Mouse (Mus musculus): ENCODE data around the gene Slc6a3.

DNA sequence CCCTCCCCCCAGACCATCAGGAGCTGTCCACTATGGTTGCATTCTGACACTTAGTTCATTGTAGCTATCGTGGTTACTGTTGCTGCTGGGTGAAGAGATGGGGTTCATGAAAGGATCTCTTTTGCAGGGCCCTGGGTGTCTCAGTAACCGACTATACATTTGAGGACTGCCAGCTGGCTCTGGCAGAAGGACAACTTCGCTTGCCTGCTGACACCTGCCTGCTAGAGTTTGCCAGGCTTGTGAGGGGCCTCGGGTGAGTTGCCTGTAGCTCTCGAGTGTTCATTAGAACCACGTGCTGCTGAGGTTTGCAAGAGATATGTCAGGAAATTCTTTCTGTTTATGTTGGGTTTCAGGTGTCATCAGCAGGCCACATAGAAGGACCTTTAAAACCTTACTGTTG is 26.7 kb upstream of the Slc6a3 start:
- TF ChIP-seq POLR2A (IDR thresholded peaks at IDR 0.05; ENCODE audit: insufficient read length, low read depth): no peak
- no peak for TF ChIP-seq USF1 (IDR thresholded peaks at IDR 0.05; ENCODE audit: low read depth)
- TF ChIP-seq TCF3 (IDR thresholded peaks at IDR 0.05; ENCODE audit: insufficient read length, low read depth): no peak
- no peak for TF ChIP-seq E2F4 (IDR thresholded peaks at IDR 0.05; ENCODE audit: insufficient read depth)
- no peak for TF ChIP-seq POLR2AphosphoS2 (IDR thresholded peaks at IDR 0.05; ENCODE audit: insufficient read length, low read depth)
- TF ChIP-seq REST (IDR thresholded peaks at IDR 0.05; ENCODE audit: insufficient read depth, insufficient read length): no peak
- TF ChIP-seq MYOG (IDR thresholded peaks at IDR 0.05; ENCODE audit: control insufficient read depth in 1 of 3, insufficient read depth in 1 of 3, insufficient read length in 2 of 3, low read depth in 2 of 3): no peak
- TF ChIP-seq CEBPB (IDR thresholded peaks at IDR 0.05; ENCODE audit: insufficient read depth, poor library complexity, severe bottlenecking): no peak
- no peak for TF ChIP-seq MAX (IDR thresholded peaks at IDR 0.05; ENCODE audit: low read depth)
- no peak for TF ChIP-seq MYOD1 (IDR thresholded peaks at IDR 0.05; ENCODE audit: control insufficient read depth in 1 of 3, insufficient read length in 2 of 3, low read depth in 2 of 3)
- TF ChIP-seq TCF12 (IDR thresholded peaks at IDR 0.05; ENCODE audit: insufficient read depth, poor library complexity, severe bottlenecking): no peak

All from myocyte (in vitro differentiated cells).